Mouse (Mus musculus): ENCODE measurements around the gene 1810009A15Rik.
"Not testable (repeated sequence)": the region's sequence is repeated elsewhere in the genome, so short reads cannot be mapped to it uniquely, and the experiment has no call there.

The 1810009A15Rik gene

DNA sequence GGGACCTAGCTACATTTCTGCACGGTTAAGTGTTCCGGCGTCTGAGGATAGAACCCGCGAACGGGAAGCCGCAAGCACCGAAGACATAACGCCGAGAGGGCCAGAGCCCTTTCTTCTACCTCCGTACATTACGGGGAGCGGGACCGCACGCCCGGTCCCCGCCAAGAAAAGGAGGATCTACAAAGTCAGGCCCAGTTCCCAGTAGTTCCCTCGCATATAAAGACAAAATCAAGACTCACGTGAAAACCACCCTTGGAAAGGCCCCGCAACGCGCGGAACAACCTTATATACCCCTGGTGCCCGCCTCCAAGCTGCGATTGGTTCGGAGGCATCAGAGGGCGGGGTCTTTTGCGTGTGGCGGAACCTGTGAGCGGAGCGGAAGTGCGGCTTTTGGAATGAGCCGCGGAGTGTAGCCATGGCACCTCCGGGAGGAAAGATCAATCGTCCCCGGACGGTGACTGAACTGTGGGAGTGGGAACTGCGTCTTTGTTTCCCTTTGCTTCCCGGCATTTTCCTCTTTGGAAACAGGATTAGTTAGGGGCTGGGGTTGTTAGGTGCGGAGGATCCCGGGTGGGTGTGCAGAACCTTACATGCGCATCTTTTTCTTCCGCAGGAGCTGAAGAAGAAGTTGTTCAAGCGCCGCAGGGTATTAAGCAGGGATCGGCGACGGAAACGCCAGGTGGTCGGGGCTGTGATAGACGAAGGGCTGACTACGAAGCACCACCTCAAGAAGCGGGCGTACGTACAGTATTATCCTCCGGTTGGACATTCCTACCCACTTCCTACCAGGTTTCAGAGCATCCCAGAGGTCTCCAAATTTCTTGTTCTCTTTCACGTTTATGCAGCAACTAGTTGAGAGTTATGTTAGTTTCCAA, at the start of gene 1810009A15Rik, which contains the start of gene Gm49416:
Gene 1810009A15Rik (plus strand): TSS at position 343 of the 875 bp plus-strand sequence.
Gene Gm49416 (plus strand): TSS at position 416 of the 875 bp plus-strand sequence.
- DNase-seq = peak; percentile 88 to 94

DNA sequence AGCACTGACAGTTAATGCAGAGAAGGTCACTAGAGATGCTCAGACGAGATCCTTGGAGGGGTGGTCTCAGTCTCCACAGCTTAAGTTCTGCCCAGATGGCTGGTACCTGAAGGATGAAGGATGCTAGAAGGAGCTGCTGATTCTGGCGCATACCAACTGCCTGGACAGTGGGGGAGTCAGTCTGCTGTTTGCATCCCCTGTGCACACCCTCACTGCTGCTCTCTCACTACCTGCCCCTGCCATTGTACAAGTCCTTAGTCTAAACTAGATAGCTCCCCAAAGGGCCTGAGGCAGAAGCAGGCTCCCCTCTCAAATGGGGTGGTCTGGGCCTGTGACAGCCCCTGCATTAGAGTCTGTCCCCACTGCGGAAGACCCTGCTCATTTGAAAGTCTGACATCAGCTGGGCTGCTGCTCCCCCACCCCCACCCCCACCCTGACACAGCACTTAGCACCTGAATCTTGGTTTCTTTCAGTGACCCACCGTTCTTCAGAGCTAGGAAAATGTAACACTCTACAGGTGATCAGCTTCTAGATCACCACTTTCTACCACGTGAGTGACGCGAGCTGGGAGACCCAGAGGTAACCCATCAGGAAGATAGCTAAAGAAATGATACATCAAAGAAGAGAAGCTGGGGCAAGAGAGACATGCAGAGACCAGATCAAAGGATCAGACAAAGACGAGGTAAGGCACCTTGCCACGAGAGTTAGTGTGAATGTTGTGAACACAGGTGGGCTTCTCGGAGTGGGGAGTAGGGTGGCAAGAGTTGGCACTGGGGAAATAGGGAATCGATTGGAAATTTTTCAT, 49.3 kb upstream of the 1810009A15Rik start, which contains the start of gene Gng3:
Gene Gng3 (minus strand): TSS at position 92 of the 805 bp plus-strand sequence.
- DNase-seq = no peak

DNA sequence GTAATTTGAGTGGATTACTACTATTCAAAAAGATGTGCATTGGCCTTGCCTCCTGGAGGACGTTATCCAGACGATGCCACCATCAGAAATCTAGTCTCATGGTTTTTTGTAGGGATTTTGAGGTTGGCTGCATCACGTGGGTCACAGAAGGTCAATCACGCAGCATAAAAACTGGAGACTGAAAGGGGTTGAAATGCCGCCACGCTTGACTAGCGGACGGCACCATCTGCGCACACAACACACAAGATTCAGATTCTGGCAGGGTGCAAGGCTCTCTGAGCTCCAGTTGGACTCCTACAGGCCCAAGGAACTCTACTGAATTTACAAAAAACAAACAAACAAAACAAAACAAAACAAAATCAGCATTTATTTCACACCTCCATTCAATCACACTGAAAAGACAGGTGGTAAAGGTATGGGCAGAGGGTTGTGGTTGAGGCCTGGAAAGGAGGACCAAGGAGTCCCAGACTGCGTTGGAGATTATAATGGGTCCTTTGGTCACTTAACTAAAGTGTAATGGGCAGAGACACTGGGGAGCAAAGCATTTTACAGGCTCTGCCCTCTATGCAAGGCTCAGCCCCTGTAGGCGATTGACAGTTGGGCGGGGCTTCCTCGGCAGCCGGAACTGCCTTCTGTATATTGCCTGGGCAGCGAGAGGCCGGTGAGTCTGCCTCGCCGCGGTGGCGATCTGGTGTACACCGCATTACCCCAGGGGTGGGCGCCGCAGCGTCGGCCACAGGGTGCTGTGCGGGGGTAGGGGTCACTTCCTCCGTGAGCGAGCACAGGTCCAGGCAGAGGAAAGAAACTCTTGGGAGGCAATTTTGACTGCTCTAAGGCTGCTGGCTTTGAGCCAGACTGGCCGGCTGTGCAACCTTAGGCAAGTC, 48.5 kb upstream of the 1810009A15Rik start:
- DNase-seq = peak; percentile 54 to 55

DNA sequence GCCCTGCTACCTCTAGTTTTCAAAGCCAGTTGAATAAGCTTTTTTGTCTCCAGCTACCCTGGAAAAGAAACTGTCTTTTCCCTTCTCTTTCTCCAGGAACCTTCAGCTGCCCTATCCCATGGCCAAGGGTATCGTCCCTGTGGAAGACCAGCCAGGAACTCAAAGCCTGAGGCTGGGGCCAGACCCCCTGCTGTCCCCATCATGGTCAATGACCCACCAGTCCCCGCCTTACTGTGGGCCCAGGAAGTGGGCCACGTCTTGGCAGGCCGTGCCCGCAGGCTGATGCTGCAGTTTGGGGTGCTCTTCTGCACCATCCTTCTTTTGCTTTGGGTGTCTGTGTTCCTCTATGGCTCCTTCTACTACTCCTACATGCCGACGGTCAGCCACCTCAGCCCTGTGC, 47.6 kb upstream of the 1810009A15Rik start:
- DNase-seq = no peak

DNA sequence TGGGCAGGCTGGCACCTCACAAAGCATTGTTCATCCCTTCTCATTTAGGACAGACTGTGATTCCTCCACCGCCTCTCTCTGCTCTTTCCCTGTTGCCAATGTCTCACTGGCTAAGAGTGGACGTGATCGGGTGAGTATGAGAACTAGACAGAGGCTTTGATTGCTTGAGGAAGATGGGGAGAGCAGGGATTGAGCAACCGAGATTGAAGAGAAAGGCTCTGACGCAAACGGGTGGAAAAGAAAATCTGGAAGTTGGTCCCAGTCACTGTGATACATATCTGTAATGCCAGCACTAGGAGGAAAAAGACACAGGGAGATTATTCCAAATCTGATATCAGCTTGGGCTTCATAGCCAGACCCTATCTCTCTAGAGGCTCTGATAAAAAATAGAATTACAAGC, 45.7 kb upstream of the 1810009A15Rik start:
- DNase-seq = no peak

DNA sequence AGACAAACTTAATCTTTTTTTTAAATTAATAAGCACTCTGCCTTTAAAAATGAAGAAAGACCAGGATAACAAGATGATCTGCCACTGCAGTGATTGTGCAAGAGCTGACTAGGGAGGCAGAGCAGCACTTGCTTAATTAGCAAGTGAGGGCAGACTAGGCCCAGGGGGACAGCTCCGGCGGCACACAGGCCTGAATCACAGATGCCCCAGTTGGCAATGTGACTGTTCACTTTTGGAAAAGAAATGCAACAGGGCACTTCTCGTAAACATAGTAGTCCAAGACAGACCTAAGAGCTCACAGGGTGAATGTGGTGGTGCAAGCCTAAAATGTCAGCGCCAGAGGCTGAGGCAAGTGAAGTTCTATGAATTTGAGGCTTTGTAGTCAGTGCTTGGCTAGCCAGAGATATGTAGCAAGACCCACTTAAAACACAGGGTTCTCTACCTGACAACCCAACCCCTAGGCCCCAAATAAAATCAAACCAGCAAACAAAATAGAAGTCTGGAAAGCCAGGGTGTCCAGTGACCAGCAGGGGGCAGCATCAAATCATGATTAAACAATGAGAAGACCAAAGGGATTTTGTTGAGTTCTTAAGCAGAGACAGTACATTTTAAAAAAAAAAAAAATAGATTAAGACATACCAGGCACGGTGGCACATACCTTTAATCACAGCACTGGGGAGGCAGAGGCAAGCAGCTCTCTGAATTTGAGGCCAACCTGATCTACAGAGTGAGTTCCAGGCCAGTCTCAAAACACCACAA, 44.1 kb upstream of the 1810009A15Rik start:
- DNase-seq = peak; percentile 18 to 45

DNA sequence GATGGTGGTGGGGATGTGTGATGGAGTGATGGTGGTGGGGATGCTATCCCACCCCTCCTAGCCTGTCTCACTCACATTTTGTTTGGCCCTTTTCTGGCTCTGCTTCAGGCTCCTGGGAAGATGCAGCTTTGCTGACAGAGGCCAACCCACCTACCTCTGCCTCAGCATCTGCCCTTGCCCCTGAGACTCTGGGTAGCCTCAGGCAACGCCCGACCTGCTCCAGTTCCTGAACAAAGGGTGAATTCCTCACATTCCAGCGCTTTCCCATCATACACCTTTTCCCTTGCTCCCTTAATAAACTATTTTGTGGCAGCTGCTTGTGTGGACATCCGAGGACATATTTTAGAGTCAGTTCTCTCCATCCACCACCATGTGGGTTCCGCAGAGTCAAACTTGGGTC, 40.3 kb upstream of the 1810009A15Rik start:
- DNase-seq = no peak

DNA sequence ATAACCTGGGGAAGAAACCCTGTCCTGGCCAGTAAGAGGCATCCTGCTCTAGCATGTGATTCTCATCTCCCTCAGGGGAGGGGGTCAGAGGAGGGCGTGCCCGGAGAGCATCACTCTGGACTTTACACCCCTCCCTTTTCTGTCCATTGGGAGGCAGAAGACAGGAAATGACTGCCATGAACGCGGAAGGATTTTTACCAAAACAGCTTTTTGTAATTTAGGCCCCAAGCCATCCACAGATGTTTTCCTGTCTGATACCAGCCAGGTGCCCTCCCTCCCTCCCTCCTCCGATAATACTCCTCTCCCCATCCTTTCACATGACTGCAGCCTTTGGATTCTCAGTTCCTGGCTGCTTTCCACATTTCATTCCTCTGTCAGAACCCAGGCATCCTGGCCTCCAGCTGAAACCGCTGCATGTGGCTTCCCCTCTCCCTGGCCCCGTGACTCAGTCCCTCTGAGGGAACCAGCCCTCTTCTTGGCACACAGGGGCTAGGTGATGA, 38.2 kb upstream of the 1810009A15Rik start, which contains the start of gene Lrrn4cl:
Gene Lrrn4cl (plus strand): TSS at position 367 of the 500 bp plus-strand sequence.
- DNase-seq = no peak

DNA sequence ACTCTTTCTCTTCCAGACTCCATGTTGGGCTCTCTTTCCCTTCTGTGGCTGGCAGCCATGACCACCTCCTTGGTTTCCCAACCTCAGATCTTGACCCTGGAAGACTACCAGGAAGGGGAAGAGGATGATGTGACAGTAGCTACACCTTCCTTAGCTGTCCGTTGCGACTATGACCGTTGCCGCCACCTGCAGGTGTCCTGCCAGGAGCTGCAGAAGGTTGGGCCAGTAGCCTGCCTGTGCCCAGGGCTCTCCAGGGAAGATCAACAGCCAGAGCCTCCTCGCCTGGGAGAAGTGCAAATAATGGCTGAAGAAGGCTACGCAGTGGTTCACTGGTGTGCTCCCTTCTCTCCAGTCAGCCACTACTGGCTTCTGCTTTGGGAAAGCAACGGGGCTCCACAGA, 37.0 kb upstream of the 1810009A15Rik start:
- DNase-seq = no peak

DNA sequence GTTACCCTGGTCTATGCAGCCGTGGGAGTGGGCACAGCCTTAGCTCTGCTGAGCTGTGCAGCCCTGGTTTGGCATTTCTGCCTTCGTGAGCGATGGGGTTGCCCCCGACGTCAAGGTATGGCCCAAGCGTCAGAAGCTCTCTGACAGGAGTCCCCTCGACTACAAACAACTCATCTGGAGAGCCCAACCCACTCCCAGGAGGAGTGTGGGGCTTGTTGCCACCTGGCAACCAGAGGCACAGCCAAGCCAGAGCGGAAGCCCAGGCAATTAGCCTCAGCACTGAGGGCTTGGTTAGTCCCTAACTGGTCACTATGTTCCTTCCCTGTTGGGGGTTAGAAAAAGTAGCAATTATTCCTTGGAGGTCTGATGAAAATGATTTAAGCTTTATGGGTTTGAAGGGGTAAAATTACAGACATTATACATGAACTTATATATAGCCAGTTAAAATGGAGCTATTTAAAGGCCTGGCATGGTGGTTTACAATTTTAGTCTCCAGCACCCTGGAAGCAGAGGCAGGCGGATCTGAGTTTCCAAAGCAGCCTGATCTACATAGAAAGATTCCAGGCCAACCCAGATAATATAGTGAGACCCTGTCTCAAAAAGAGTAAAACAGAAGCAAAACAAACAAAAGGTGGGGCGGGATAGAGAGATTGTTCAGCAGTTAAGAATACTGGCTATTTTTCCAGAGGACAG, 36.3 kb upstream of the 1810009A15Rik start:
- no peak for DNase-seq

DNA sequence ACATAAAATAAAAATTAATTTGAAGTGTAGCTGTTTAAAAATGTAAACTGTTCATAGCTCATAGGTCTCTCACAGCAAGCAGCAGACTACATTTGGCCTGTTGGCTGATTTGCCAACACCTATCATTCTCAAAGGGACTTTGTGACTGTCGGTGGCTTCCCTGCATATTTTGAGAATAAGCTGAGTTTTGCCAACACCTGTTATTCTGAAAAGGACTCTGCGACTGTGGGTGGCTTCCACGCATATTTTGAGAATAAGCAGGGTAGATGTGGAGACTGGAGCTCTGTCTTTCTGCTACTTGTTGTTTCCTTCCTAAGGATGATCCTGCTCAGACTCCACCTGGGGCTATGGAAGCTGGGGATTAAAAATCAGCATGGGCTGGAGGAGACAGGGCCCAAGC, 35.5 kb upstream of the 1810009A15Rik start:
- DNase-seq = no peak

DNA sequence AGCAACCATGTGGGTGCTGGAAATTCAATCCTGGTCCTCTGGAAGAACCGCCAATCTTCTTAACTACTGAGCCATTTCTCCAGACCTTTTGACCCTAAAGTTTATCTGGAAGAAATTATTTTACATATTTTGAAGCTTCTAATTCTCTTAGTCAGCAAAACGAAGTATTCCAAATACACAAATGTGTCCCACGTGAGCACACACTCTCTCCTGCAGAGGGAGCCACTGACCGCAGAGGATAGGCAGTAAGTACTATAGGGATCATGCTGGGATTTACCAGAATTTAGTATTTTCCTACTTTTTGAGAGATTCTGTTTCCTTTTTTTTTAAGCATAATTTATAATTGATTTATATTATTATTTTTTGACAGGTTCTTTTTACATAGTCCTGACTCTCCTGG, 31.0 kb upstream of the 1810009A15Rik start:
- no peak for DNase-seq

DNA sequence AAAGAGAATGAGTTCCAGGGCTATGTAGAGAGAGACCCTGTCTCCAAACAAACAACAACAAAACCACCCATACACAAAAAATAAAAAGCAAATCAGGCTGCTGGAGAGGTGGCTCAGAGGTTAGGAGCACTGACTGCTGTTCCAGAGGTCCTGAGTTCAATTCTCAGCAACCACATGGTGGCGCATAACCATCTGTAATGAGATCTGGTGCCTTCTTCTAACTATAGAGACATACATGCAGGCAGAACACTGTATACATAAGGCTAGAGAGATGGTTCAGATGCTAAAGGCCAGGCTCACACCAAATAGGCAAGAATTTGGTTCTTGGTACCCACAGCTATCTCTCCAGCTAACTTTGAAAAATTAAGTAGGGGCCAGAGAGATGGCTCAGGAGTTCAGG, 29.6 kb upstream of the 1810009A15Rik start:
- DNase-seq = peak; percentile 13 to 28

DNA sequence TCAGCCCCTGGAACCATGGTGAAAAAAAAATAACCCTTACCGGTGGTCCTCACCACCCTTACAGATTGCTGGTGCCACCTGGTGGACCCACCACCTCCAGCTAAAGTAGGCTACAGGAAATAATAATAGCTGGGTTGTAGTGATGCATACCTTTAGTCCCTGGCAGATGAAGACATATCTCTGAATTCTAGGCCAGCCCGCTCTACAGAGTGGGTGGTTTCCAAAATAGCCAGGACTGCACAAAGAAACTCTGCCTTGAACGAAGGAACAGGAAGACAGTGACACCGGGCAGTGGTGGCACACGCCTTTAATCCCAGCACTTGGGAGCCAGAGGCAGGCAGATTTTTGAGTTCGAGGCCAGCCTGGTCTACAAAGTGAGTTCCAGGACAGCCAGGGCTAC, 24.4 kb upstream of the 1810009A15Rik start:
- no peak for DNase-seq

DNA sequence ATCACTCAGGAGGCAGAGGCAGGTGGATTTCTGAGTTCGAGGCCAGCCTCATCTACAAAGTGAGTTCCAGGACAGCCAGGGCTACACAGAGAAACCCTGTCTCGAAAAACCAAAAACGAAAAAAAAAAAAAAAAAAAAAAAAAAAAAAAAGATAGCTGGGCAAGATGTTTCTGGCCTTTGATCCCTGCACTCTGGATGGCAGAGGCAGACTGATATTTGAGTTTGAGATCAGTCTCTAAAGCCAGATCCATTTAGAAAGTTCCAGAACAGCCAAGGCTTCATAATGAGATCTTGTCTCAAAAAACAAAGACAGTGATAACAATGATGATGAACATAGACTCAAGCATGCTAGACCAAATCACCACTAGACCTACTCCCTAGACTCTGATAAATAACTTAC, 18.3 kb upstream of the 1810009A15Rik start:
- DNase-seq = not testable (repeated sequence)

DNA sequence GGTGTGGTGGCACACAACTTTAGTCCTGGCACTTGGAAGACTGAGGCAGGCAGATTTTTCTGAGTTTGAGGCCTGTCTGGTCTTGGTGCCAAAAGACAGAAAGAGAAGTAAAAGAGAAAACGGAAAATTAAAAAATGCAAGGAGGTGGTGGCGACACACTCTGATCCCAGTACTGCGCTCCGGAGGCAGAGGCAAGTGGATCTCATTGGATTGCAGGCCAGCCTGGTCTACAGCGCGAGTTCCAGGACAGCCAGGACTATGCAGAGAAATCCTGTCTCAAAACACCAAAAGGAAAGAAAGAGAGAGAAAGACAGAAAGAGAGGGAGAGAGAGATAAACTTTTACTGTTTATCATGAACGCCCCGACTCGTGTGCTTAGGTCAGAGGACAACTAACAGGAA, 17.8 kb upstream of the 1810009A15Rik start:
- DNase-seq = no peak

DNA sequence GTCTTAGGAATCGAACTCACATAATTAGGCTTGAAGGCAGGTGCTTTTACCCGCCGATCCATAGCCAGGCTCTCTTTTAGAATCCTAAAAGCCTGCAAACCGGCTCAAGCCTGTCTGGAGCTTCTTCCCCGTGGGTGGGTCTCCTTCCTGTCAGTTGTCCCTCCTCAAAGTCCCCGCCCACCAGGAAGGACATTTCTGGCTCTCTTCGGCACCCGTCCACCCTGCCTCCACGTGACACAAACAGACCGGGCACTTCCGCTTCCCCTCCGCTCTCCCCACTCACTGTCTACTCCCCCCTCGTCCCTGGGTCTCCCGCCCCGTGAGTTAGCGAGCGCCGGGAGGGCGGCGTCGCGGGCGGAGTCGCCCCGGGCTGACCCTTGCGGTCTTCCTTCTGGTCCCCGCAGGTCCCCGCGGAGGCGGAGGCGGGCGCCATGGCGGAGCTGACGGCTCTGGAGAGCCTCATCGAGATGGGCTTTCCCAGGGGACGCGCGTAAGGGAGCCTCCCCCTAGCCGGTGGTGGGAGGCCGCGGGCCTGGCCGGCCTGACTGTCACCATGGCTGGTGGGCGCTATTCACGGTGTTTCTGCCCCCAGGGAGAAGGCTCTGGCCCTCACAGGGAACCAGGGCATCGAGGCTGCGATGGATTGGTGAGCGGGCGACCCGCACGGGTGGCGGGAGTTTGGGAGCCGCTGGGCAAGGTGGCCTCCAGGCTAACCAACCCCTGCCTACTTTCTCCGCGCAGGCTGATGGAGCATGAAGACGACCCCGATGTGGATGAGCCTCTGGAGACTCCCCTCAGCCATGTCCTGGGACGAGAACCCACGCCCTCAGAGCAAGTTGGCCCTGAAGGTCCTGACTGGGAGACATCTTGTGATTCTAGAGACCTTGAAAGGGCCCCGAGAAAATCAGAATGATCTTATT, 17.1 kb upstream of the 1810009A15Rik start, which contains the start of gene Ubxn1:
Gene Ubxn1 (plus strand): TSS at position 230 of the 920 bp plus-strand sequence.
- peak; percentile 97 to 98 for DNase-seq

DNA sequence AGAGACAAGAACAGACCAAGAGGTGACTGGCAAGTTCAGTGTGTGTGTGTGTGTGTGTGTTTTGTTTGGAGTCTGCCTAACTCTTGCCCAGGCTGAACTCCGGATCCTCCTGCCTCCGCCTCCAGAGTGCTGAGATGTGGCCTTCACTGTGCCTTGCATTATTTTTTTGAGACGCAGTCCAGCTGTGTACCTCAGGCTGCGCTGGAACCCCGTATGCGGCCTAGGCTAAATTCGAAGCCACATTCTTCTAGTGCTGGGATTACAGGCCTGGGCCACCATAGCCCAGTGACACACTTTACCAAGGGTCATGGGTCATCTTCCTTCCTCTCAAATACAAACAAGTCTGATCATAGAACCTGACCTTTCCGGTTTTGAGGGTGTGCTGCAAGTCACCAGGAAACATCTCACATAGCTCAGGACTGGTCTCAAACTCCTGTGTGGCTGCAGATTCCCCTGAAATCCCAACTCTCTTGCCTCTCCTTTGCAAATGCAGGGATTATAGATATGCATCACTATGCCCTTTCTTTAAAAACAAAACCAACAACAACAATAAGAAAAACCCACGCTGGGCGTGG, 16.3 kb upstream of the 1810009A15Rik start:
- DNase-seq = no peak

DNA sequence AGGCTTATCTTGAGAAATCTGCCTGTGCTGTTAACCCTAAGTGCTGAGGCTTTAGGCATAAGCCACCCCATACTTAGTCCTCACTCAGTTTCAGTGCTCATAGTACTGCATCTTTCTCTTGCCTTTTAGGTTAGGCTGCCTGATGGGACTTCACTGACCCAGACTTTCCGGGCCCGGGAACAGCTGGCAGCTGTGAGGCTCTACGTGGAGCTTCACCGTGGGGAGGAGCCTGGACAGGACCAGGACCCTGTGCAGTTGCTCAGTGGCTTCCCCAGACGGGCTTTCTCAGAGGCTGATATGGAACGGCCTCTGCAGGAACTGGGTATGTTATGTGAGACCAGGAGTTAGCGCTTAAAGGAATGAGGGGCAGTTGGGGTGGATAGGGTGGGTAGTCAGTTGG, 13.6 kb upstream of the 1810009A15Rik start:
- no peak for DNase-seq
